Mouse (Mus musculus): ENCODE measurements at regions not wholly inside any gene's neighbourhood (a gene's known extent, or its start where the extent isn't known, plus 50 kb on each side); places are given as distances from the start of the nearest gene placed in this dataset.
A peak's percentile ranks its signal among the peaks of the same experiment; 100 is the strongest.

DNA sequence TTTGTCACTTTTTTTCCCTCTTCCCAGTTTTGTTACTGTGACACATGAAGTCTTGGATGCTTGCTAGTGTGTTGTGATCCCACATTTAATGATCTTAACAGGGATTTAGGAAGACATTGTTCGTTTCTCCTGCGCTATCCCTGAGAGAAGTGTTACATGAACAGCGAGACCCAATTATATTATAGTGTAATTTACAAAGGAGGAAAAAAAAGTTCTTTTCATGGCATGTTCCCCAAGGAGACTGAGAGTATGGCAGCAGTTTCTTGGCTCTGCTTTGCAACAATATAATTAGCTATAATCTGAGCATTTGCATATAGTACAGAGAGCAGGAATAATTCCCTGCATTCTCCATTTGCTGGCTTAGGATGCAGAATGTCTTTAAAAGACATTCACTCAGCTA lies 168.6 kb downstream of the Insc start:
- no peaks in the 10 kb centered on the region for H3K27me3 ChIP-seq (replicated peaks)
- no peak overlapping the region for H3K4me3 ChIP-seq (replicated peaks in 1 of 3; ENCODE audit: low read depth in 2 of 3, low read length in 2 of 3, poor library complexity in 1 of 3)
- H3K27ac ChIP-seq (ENCODE audit: insufficient read depth, low read depth): no peak overlapping the region
- in situ Hi-C loops (cut with MboI; ENCODE audit: low pct_ligation_motif_present, low pct_unique_long_range_greater_than_20kb, low sequenced_read_pairs): loop anchor here (25.0 kb wide), 1 partner anchor 1125 kb away; the partner anchor contains the start of genes 1110004F10Rik and Sox6
- H3K4me1 ChIP-seq (ENCODE audit: control insufficient read depth in 1 of 2, insufficient read depth in 2 of 2): no peaks in the 10 kb centered on the region
- H3K79me2 ChIP-seq (replicated peaks; ENCODE audit: control insufficient read depth, extremely low read depth, insufficient read depth, poor library complexity, severe bottlenecking): no peaks in the 10 kb centered on the region
- H3K9me3 ChIP-seq (replicated peaks; ENCODE audit: low read length): peaks cover 6% of the 10 kb centered on the region
- dilution Hi-C loops (cut with MboI; ENCODE audit: extremely low pct_ligation_motif_present, extremely low pct_unique_long_range_greater_than_20kb, low sequenced_read_pairs): no loop called here
- no peak for DNase-seq (ENCODE audit: extremely low read depth)
- H3K4me2 ChIP-seq (ENCODE audit: insufficient read depth, low read depth, poor library complexity, severe bottlenecking): no peak overlapping the region
- no peak overlapping the region for H3K9ac ChIP-seq (ENCODE audit: insufficient read depth, low read depth)
- TF ChIP-seq E2F4 (IDR thresholded peaks at IDR 0.05; ENCODE audit: insufficient replicate concordance, low read depth, low read length) (no peak), ZMIZ1 (IDR thresholded peaks at IDR 0.05; ENCODE audit: low read depth, low read length) (no peak), IRF4 (IDR thresholded peaks at IDR 0.05; ENCODE audit: low read depth, low read length) (no peak), KAT2A (IDR thresholded peaks at IDR 0.05; ENCODE audit: insufficient replicate concordance, low read length) (no peak)
- no peaks in the 10 kb centered on the region for H3K36me3 ChIP-seq (replicated peaks in 1 of 2; ENCODE audit: control insufficient read depth in 1 of 2, insufficient read depth in 1 of 2, low read length in 1 of 2)

DNA sequence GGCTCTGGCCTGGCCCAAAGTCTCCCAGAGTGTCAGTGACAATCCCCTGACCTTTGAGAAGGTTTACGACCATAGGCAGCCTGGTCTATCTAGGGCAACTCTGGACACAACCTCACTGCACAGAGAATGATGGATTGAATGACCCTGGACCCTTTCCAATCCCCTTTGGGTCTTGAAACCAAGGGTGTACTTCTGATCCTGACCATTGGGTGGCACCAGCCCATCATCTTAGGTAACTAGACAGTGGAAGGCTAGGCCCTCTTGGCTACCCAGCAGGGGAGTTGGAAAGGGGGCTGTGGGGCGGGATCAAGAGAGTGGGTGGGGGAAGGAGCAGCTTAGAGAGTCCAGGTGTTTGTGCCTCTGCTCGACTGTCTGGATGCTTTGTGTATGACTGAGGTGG lies 178.7 kb downstream of the Insc start:
- dilution Hi-C loops (cut with MboI; ENCODE audit: extremely low pct_ligation_motif_present, extremely low pct_unique_long_range_greater_than_20kb, low sequenced_read_pairs) (no loop called here), in situ Hi-C loops (cut with MboI; ENCODE audit: low pct_ligation_motif_present, low pct_unique_long_range_greater_than_20kb, low sequenced_read_pairs) (loop anchor here (25.0 kb wide), 1 partner anchor 1115 kb away; the partner anchor contains the start of genes 1110004F10Rik and Sox6)
- no peak for TF ChIP-seq SIN3A (IDR thresholded peaks at IDR 0.05; ENCODE audit: low read length)
- peak; percentile 68 to 76 for TF ChIP-seq CTCF (conservative IDR thresholded peaks at IDR 0.05 in 1 of 2, IDR thresholded peaks at IDR 0.05 in 1 of 2; ENCODE audit: low read depth in 2 of 2, low read length in 2 of 2)
- TF ChIP-seq KAT2A (IDR thresholded peaks at IDR 0.05; ENCODE audit: insufficient replicate concordance, low read length): no peak
- TF ChIP-seq RAD21 (IDR thresholded peaks at IDR 0.05; ENCODE audit: low read depth, low read length): peak; percentile 80
- TF ChIP-seq SMC3 (IDR thresholded peaks at IDR 0.05; ENCODE audit: low read depth, low read length): peak; percentile 58
- no peak for TF ChIP-seq MEF2A (IDR thresholded peaks at IDR 0.05; ENCODE audit: borderline replicate concordance, low read depth, low read length)
- no peak for TF ChIP-seq ZC3H11A (IDR thresholded peaks at IDR 0.05; ENCODE audit: low read depth, low read length)
- Histone ChIP-seq H3K36me3 (replicated peaks in 1 of 2; ENCODE audit: control insufficient read depth in 1 of 2, insufficient read depth in 1 of 2, low read length in 1 of 2) (no peaks in the 10 kb centered on the region), H3K79me2 (replicated peaks; ENCODE audit: control insufficient read depth, extremely low read depth, insufficient read depth, poor library complexity, severe bottlenecking) (no peaks in the 10 kb centered on the region), H3K27me3 (replicated peaks) (peaks cover 4% of the 10 kb centered on the region), H3K4me3 (replicated peaks in 1 of 3; ENCODE audit: low read depth in 2 of 3, low read length in 2 of 3, poor library complexity in 1 of 3) (no peak overlapping the region), H3K4me2 (ENCODE audit: insufficient read depth, low read depth, poor library complexity, severe bottlenecking) (no peak overlapping the region), H3K9me3 (replicated peaks; ENCODE audit: low read length) (no peaks in the 10 kb centered on the region), H3K27ac (ENCODE audit: insufficient read depth, low read depth) (no peak overlapping the region), H3K9ac (ENCODE audit: insufficient read depth, low read depth) (no peak overlapping the region), H3K4me1 (ENCODE audit: control insufficient read depth in 1 of 2, insufficient read depth in 2 of 2) (no peaks in the 10 kb centered on the region)
- DNase-seq (ENCODE audit: extremely low read depth): peak; percentile 59

DNA sequence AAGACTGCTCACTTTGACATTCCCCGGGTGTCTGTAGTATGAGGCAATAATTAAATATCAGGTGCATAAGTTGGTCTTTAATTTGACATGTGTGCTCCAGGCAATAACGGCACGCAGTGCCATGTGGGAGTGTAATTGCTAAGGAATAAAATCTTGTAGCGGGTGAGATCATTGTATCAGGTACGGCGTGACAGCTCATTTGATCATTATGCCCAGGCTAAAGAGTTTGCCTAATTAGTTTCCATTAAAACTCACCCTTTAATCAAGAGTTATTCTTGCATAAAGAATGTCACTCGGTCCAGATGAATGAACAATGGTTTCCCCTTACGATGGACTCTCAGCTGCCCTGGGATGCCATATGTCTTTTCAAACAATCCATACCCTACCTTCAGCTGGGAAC lies 190.4 kb downstream of the Insc start:
- Histone ChIP-seq H3K27ac (ENCODE audit: insufficient read depth, low read depth) (no peak overlapping the region), H3K4me1 (ENCODE audit: control insufficient read depth in 1 of 2, insufficient read depth in 2 of 2) (no peaks in the 10 kb centered on the region), H3K9ac (ENCODE audit: insufficient read depth, low read depth) (no peak overlapping the region), H3K27me3 (replicated peaks) (no peaks in the 10 kb centered on the region), H3K4me2 (ENCODE audit: insufficient read depth, low read depth, poor library complexity, severe bottlenecking) (no peak overlapping the region), H3K9me3 (replicated peaks; ENCODE audit: low read length) (peaks cover 2% of the 10 kb centered on the region), H3K79me2 (replicated peaks; ENCODE audit: control insufficient read depth, extremely low read depth, insufficient read depth, poor library complexity, severe bottlenecking) (no peaks in the 10 kb centered on the region), H3K4me3 (replicated peaks in 1 of 3; ENCODE audit: low read depth in 2 of 3, low read length in 2 of 3, poor library complexity in 1 of 3) (no peak overlapping the region), H3K36me3 (replicated peaks in 1 of 2; ENCODE audit: control insufficient read depth in 1 of 2, insufficient read depth in 1 of 2, low read length in 1 of 2) (no peaks in the 10 kb centered on the region)
- dilution Hi-C loops (cut with MboI; ENCODE audit: extremely low pct_ligation_motif_present, extremely low pct_unique_long_range_greater_than_20kb, low sequenced_read_pairs) (no loop called here), in situ Hi-C loops (cut with MboI; ENCODE audit: low pct_ligation_motif_present, low pct_unique_long_range_greater_than_20kb, low sequenced_read_pairs) (no loop called here)
- no peak for TF ChIP-seq GABPA (IDR thresholded peaks at IDR 0.05; ENCODE audit: insufficient replicate concordance, low read depth, low read length)
- no peak for TF ChIP-seq NRF1 (IDR thresholded peaks at IDR 0.05; ENCODE audit: low read depth, low read length)
- no peak for TF ChIP-seq MAX (IDR thresholded peaks at IDR 0.05; ENCODE audit: low read length)
- no peak for TF ChIP-seq MEF2A (IDR thresholded peaks at IDR 0.05; ENCODE audit: borderline replicate concordance, low read depth, low read length)
- DNase-seq (ENCODE audit: extremely low read depth): no peak

Data from CH12.LX (cell line).